Mouse (Mus musculus) B cell, adult 2 months (primary cell): ENCODE measurements around the gene Mfap2.

ENCODE experiments used
- DNase-seq, 2 experiments: peaks; one replicate each; pipeline ENCODE4 v3.0.0; 2022

Mfap2 gene

DNA sequence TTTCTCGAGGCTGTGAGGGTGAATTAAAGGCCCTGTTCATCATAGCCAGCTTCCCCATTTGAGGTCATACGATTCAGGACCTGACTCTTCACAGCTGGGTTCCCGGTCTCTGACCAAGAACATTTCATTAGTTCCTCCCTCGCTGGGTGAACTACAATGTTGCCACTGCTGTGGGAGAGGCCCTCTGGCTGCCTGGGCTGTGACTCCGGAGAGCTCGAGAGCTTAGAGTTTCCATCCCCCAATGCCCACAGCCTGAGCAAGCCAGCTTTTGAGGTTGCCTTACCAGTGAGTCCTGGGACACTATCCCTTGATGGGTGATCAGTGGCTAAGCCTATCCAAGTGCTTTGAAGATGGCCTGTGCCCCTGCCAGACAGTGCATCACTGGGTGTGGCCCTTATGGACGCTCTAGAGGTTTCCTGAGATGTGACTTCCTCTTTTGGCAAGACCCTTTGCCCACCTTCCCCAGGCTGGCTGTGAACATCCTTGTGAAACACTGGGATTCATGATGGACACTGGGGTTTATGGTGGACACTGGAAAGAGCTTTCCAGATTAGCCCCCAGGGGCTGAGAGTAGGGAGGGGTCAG is 21.4 kb upstream of the Mfap2 start:
- peak; percentile 76 to 77 for DNase-seq

DNA sequence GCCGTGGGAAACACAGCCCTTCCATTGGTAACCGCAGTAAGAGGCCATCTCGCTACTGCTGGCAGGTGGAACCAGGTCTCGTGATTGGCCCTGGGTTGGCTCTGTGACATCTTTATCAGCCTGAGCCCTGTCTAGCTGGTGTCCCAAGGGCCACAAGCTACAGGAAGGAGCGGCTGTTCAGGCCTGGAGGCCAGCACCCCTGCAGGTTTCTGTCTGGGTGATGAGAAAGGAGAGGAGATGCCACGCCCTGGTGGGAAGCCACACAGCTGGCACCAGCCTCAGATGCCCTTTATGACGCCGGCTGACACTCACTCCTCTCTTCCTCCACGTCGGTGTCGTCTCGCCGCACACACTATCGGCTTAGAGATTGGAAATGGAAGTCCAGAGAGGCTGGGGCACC is 20.8 kb upstream of the Mfap2 start:
- peak; percentile 71 to 77 for DNase-seq

DNA sequence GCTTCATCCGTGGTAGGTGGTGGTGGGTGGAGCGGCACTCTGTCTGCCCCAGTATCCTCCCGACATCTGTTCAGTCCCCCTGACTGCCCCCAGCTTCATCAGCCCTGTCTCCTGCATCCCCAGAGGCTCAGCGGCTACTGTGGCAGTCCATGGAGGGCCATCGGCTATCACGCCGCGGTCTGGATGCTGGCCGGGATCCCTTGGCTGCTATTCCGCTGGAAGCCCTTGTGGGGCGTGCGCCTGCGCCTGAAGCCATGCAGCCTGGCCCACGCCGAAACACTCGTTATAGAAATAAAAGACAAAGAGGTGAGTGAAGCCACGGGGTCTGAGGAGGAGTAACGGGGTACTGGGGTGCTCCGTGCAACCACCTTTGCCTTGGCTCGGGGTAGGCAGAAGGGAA is 18.0 kb upstream of the Mfap2 start:
- DNase-seq: no peak

DNA sequence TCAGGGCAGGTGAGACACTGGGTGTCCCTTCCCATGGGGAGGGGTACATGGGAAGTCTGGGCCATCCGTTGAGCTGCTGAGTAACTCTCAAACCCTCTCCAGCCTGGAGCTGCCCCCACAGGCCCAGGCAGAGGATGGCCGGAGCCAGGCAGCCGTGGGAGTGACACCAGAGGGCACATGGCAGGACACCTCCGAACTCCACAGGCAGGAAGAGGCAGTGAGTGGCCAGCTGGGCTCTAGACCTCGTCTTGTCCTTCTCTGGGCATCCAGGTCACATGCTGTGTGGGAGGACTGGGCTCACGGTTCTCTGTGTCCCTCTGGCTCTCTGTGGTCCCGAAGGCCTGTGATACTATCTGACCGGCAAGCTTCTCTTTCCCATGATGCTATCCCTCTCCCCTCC is 16.4 kb upstream of the Mfap2 start:
- no peak for DNase-seq

DNA sequence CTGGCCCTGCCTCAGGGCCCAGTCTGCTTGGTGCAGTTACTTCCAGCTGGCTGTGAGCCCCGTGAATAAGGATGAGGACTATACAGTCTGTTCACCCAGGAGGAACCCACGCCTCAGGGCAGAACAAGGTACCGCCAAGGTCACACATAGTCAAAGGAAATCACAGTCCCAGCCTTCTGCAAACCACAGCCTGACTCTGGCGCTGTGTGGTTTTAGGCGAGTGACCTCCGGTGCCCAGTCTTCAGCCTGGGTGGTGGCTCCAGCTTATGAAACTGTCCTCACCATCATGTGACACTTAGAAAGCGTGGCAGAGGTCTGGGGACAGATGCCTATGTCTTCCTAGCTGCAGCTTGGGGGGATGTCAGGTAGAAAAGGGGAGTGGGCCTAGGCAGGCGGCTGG is 14.4 kb upstream of the Mfap2 start:
- no peak for DNase-seq

DNA sequence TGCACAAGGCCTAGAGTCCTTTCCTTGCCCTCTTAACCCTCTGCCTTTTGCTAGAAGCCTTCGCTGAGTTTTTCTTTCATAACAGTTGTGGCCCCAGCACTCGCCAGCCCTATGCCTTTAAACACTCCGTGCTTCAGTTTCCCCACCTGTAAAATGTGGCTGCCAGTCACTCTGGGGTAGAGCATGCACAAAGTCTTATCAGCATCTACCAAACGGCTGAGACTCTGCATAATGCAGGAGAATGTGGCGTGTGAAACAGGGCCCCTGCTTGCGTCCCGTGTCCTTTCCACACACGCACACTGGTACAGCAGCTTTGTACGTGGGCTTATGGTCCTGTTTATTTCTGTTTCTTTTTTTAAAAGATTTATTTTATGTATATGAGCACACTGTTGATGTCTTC is 13.4 kb upstream of the Mfap2 start:
- no peak for DNase-seq

DNA sequence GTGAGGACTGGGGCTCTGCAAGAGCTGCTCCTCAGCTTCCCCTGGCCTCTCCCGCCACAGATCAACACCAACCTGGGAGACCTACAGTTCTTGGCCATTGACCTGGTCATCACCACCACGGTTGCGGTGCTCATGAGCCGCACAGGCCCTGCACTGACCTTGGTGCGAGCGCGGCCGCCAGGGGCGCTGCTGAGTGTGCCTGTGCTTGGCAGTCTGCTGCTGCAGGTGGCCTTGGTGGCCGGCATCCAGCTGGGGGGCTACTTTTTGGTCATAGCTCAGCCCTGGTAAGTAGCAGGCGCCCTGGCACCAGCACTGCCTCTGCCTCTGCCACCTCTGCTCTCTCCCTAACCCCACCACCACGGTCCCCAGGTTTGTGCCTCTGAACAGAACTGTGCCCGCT is 4.2 kb upstream of the Mfap2 start:
- DNase-seq: no peak

DNA sequence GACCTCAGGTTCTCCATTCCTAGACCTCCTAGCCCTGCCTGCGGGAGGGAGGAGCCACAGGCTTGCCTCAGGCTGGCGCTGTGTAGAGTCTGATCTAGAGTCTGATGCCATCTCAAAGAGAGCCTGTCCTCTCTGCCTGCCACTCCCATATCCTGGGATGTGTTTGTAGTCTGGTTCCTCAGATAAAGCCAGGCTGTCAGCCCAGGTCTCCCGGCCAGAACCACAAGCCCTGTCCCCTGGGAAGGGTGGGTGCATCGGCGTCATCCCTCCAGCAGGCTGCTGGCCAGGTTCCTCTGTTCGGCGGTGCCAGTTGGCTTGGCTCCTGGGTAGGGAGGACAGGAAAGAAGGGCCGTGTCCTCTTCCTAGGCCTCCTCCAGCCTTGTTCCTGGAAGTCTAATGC is 2.2 kb upstream of the Mfap2 start:
- no peak for DNase-seq

DNA sequence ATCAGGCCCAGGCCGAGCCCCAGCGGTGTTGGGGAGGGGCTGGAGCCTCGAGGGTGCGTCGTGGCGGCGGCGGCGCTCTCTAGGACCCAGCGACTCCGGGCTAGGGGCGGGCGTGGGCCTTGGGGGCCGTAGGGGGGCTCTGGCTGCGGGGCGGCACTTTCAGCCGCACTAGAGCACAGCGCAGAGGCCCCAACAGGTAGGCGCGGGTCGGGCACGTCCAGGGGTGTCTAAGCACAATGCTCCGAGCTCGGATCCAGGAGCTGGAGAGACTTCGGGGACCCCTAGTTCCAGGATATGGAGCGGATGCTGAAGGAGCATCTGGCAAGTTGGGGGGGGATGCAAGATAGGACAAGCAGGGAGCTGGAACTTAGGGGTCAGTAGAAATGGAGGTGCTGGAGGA is 308 bp downstream of the Mfap2 start:
- no peak for DNase-seq

DNA sequence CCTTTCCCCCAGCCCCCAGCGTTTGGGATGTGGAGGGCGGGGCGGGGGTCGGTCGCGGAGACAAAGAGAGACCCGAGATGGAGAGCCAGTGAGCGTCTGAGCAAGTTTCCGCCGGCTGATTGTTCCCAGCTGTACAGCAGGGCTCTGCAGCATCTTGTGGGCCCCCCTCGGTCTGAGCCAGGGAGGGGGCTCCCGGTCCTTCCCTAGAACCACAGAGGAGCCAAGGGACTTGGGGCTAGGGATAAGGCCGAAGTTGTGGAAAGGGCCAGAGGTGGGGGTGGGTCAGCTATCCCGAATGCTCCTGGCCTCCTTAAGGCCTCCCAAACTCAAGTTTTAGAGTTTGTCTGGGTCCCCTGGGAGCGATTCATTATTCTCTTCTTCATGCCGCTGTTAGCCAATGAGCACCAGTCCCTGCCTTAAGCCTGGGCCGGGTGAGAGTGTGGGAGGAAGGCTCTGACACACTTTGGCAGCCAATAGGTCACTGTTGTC is 767 bp downstream of the Mfap2 start:
- no peak for DNase-seq

DNA sequence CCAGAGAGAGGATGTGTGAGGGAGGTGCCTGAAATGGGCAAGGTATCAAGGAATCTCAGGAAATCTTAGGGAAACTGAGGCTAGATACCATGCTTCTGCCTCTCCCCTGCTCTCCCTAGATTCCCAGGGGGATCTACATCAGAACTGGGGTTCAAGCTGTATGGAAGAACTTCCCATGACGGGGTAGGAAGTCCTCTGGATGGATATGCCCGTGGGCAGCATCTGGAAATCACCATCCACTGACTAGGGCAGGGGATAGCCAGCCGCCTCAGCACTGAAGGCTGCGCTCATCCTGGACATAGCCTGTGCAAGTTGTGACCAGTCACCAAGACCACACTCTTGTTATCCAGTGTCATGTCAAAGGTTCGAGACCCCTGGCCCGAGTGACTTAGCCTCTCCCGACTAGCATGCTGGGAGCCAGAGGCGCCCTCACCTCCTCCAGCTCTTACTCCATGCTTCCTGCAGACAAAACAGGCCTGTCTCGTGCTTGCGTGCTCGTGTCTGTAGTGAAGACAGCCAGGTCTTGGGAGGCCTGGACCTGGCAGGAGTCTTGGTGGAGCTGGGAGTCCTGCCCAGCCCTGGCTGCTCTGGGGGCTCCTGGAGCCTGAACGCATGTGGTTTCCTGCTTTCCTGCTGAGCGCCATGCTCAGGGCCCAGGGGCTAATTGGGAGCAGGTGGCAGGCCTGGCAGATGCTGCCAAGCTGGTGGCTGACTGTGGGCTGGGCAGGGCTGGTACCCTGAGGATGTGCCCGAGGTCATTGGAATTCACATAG is 1.5 kb downstream of the Mfap2 start:
- DNase-seq: no peak

DNA sequence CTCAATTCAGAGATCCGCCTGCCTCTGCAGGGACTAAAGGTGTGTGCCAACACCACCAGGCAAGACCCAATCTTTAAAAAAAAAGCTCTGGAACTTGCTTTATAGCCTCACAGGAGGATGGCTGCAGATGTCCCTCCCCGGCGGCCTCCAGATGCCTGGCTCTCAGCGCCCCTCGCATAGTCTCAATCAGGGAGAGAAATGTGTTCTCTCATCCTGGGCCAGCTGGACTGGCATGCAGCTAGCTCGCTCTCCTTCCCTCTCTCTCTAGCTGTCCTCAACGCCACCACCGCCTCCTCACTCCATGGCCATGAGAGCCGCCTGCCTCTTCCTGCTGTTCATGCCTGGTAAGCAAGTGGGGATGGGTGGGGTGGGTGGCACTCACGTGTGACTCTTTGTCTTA is 2.3 kb downstream of the Mfap2 start:
- DNase-seq: no peak

DNA sequence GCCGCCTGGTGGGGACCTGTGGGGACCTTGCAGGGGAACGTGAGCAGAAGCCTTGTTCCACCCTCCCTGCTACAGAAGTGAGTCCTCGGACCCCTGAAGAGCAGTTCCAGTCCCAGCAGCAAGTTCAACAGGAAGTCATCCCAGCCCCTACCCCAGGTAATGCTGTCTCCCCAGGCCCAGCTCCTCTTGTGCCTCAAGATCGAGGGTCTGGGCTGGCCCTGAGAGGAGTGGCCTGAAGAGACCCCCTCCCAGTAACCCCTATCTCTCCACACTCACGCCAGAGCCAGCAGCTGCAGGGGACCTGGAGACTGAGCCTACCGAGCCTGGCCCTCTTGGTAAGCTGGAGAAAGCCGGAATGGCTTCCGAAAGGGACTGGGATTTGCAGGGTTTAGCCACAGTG is 3.9 kb downstream of the Mfap2 start:
- DNase-seq: no peak

DNA sequence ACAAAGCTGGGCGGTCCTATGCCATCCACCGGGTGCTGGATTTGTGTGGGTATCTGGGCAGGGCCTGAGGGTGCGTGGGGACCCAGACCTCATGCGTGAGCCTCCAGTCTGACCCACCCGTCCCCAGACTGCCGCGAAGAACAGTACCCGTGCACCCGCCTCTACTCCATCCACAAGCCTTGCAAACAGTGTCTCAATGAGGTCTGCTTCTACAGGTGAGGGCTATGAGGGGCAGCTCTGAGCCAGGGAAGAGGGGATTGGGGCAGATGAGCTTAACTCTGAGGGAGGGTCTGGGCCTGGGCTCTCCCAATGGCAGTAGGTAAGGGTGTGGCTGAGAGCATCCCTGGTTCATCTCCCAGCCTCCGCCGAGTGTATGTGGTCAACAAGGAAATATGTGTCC is 4.6 kb downstream of the Mfap2 start:
- no peak for DNase-seq

DNA sequence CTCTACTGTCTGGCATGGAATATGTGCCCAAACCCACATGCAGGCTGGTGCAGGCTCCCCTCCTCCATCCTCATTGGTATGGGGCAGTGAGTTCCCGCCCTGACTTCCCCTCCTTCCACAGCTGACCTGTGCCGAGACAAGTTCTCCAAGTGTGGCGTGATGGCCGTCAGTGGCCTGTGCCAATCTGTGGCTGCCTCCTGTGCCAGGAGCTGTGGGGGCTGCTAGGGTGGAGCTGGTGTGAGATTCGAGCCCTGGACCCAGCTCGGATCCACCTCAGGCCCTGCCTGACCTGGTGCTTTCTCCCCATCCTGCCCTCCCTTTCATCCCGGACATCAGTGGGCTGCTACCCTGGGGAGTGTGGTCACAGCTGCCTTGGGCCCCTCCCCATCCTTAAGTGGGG is 5.1 kb downstream of the Mfap2 start:
- DNase-seq: no peak

DNA sequence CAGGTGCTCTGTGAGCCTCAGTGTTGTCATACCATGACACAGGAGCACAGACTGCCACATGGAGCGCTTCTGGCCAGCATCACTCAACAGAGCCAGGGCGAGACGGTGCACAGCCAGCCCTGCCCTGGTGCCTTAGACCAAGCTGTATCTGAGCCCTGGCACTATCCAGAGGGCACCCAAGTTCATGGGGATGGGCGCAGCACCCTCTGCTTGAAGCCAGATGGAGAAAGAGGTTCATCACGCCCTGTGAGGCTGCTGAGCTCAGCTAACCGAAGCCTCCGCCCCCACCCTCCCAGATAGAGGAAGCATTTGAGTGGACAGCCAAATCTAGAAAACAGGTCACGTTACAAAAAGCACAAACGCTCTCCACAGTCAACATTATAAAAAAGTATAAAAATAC is 6.1 kb downstream of the Mfap2 start:
- DNase-seq: no peak

DNA sequence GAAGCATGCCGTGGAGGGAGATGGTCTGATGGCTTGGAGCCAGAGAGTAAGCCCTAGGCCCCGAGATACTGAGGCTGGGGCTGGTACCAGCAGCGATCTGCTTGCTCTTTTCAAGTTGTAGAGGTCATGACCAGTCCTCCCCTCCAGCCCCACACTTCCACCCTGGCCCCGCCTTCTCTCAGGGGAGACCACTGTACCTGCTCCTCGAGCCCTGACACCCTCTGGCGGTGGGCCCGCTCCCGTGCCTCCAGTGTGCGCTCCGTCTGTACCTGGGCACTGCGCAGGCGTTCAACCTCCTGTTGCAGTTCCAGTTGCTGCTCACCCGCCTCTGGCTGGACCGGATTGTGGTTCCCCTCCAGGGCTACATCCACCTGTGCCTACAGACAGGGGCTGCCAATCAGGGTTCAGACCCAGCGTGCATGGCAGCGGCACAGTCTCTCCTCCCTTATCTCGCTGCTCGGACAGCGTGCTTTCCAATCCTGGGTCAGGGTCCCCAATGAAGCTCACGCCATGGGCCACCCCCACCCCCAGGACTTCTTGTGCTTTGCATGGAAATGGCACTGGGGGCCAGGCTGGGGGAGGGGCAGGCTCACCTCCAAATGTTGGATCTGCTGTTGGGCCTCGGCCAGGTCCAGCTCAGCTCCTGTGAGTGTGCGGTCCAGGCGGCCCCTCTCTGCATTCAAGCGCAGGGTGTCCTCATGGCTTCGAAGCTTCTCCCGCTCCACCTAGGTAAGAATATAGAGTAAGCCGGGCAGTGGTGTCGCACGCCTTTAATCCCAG is 7.6 kb downstream of the Mfap2 start:
- no peak for DNase-seq

DNA sequence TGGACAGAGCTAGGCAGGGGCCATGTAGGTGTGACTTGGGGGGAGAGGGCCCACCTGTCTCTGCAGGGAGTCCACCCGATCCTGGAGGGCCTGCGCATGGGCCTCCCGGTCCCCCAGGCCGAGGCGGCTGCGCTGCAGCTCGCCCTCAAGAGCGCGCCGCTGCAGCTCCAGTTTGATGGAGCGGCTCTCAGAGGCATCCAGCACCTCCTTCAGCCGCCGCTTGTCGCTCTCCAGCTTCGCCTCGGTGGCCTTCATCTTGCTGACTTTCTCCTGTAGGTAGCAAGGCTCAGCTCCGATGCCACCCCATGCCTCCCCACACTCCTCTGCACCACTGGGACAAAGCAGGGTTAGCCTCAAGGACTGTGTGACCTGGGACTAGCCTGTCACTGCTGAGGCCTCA is 10.0 kb downstream of the Mfap2 start:
- no peak for DNase-seq

DNA sequence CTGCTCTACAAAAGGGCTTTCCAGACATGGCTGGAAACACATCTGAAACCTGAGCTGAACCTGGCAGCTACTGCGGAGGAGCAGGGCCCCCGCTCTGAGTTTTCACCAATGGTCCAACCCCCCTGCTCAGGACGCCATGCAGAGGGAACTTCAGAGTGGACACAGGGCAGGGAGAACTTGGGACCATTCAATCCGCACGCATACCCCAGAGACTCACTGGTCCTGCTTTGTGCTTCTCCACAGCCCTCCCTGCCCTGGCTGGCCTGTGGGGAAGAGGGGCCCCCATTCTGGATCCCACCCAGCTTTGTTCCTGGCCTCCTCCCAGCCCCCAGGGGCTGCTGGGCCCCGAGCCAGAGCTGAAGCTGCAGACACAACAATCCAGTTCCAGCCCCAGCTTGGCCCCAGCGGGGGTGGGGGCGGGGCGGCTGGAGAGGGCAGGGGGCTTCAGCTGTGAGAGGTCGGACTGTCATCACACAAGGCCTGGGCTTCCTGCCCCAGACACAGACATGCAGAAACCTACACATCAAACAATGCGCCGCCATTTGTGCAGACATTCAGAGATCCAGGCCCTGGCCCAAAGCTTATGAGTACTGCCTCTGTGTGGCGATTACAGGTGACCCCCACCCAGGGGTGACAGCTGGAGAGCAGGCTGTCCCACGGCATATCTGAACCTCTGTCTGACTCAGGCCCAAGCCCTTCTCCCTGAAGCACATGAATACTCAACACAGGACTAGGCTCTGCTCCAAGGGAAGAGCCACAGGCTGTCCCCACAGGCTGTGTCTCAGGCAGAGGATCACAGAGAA is 10.8 kb downstream of the Mfap2 start:
- no peak for DNase-seq

DNA sequence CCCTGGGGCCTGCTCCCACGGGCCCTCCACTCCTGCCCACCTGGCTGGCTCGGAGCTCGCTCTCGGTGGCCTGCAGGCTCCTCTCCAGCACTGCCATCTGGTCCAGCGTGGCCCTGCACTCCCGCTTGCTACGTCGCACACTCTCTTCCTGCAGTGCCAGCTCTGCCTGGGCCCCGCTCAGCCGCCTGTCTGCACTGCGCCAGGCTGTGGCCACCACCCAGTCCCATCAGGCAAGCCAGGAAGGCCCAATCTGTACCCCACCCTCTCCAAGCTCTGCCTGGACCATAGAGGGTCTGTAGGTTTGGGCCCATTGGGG is 11.4 kb downstream of the Mfap2 start:
- no peak for DNase-seq

DNA sequence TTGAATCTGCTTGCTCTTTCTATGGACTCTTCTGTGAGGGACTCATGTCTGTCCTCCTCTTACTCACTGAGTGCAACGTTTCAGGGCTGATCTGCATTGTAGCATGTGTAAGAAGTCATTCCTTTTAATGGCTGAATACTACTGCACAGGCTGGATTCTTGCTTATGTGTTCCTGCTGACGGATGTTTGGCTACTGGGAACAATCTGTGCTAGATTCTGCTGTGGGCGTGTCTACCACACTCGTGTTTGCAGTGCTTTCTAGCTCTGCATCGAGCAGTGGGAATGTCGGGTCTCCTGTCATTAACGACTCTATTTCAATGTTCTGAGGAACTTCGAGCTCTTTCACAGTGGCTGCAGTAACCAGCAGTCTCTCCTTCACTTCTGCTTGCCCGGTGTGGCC is 13.8 kb downstream of the Mfap2 start:
- no peak for DNase-seq

DNA sequence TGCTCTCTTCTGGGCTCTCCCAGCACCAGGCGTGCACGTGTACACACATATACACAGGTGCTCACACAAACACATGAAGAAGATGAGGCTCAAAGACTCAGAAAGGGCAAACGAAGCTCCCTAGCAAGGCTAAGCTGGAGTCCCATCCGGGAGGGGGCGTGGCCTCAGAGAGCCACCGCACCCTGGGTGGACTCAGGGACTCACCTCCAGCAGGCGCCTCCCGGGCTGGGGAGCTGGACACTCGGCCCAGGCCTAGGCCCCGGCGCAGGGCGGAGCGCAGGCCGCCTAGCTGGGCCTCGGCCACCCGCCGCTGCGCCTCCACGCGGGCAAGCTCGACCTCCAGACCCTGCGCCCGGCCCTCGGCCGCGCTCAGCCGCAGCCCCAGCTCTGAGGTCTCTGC is 14.8 kb downstream of the Mfap2 start:
- DNase-seq: no peak

DNA sequence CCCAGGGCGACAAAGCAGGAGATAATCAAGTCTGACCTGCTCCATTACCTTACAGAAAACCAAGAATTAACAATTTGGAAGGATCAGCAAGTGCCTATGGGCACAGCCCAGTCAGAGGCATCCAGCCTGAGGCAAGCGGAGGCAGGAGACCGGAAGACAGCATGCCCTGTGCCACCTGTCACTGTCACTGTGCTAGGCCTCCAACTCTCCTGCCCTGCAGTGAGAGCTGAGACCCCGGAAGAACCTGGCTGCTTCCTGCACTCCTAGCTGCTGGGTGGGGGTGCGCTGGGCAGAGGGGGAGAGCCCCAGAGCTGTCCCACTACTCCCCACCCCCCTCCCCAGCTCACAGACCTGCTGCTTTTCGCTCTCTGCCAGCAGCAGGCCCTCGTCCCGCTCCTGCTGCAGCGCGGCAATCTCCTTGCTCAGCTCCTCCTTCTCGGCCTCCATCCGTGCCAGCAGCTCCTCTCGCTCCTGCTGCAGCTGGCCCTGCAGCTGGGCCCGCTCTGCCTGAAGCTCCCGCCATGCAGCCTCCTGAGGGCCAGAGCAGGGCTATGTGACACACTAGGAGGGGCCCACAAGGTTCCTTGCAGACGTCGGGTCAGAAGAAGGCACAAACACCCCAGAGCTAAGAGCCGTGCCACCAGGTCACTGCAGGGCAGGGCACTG is 20.5 kb downstream of the Mfap2 start:
- DNase-seq: no peak
